Mouse (Mus musculus) olfactory bulb, adult 2 months (tissue): ENCODE results near the gene Coro2a. TPM values are rescaled to one million over a fixed set of nuclear protein-coding genes. Genes with fewer than 3 reads are reported as not detected.
"Not testable (repeated sequence)": the region's sequence is repeated elsewhere in the genome, so short reads cannot be mapped to it uniquely, and the experiment has no call there.

Experiments
- H3K27ac ChIP-seq: fragments of 200-500 bp; 2 replicates; pipeline ENCODE4 v1.5.1; 2012; ENCODE audit warnings: low read depth, low read length; ENCODE audit not compliant: insufficient read depth
- H3K4me1 ChIP-seq: fragments of 200-500 bp; 2 replicates; pipeline ENCODE4 v1.6.1; 2012; ENCODE audit warnings: low read length; ENCODE audit not compliant: control insufficient read depth, insufficient read depth
- H3K4me3 ChIP-seq: fragments of 200-500 bp; 2 replicates; pipeline ENCODE4 v1.5.1; 2012; ENCODE audit warnings: mild to moderate bottlenecking, low read depth, low read length, moderate library complexity; ENCODE audit not compliant: insufficient read depth
- CTCF ChIP-seq: fragments of 200-500 bp; IDR thresholded peaks from 2 replicates; pipeline ENCODE4 v1.5.1; 2012; ENCODE audit warnings: low read depth, mild to moderate bottlenecking, low read length, moderate library complexity; ENCODE audit not compliant: insufficient read depth
- POLR2A ChIP-seq: fragments of 200-500 bp; IDR thresholded peaks from 2 replicates; pipeline ENCODE4 v1.6.1; 2012; ENCODE audit warnings: mild to moderate bottlenecking, low read depth, low read length, moderate library complexity; ENCODE audit not compliant: insufficient read depth
- WGBS: fragments of 180-500 bp; shearing (Covaris S2); methylation state at CpG from one replicate; pipeline ENCODE4 v1.1.7; 2018; 5-methylcytosine and 5-hydroxymethylcytosine counted together
- polyA plus RNA-seq: library from polyadenylated mRNA; stranded (reverse); fragments of >200 nt; gene quantifications from 2 replicates; pipeline ENCODE4 v1.2.4, GENCODE M21; 2012; ENCODE audit warnings: low replicate concordance; ENCODE audit not compliant: missing spikeins, insufficient read depth, insufficient read length

The Coro2a gene
- polyA plus RNA-seq, 1 experiment = not detected

- Histone ChIP-seq H3K4me3 (no peak overlapping the region), H3K27ac (no peak overlapping the region), H3K4me1 (peaks cover 9% of the 10 kb centered on the region)
- TF ChIP-seq CTCF (no peak), POLR2A (no peak)
- 89% methylated on average over 16 of the region's 16 CpGs for WGBS
Measured at GRCm38 (mm10) chr4:46635702-46636430, 33.9 kb upstream of the Coro2a start.

GRCm38 (mm10) chr4:46634881-46635280 is 32.9 kb upstream of the Coro2a start:
- Histone ChIP-seq H3K4me1 (peaks cover 9% of the 10 kb centered on the region), H3K4me3 (no peak overlapping the region), H3K27ac (no peak overlapping the region)
- TF ChIP-seq POLR2A = no peak
- TF ChIP-seq CTCF = no peak
- WGBS = 60% methylated on average over 6 of the region's 6 CpGs

- 78% methylated on average over 6 of the region's 6 CpGs for WGBS
- H3K4me3 ChIP-seq, H3K4me1 ChIP-seq, H3K27ac ChIP-seq: not testable (repeated sequence)
Measured at GRCm38 (mm10) chr4:46633565-46633964, 31.6 kb upstream of the Coro2a start.

- Histone ChIP-seq H3K27ac (no peak overlapping the region), H3K4me1 (peaks cover 9% of the 10 kb centered on the region), H3K4me3 (no peak overlapping the region)
- no peak for TF ChIP-seq POLR2A
- TF ChIP-seq CTCF = no peak
- 76% methylated on average over 2 of the region's 2 CpGs for WGBS
Measured at GRCm38 (mm10) chr4:46632465-46632864, 30.5 kb upstream of the Coro2a start.

GRCm38 (mm10) chr4:46630390-46630789 is 28.4 kb upstream of the Coro2a start:
- 61% methylated on average over 9 of the region's 9 CpGs for WGBS

GRCm38 (mm10) chr4:46628873-46629272 is 26.9 kb upstream of the Coro2a start:
- TF ChIP-seq POLR2A (no peak), CTCF (no peak)
- Histone ChIP-seq H3K27ac (no peak overlapping the region), H3K4me3 (no peak overlapping the region), H3K4me1 (peaks cover 4% of the 10 kb centered on the region; the same call in 1 of the 2 replicates)
- 66% methylated on average over 9 of the region's 9 CpGs for WGBS

More at GRCm38 (mm10) chr4:46630390-46630789, 28.4 kb upstream of the Coro2a start:
- Histone ChIP-seq H3K4me1 (peaks cover 13% of the 10 kb centered on the region), H3K4me3 (no peak overlapping the region), H3K27ac (no peak overlapping the region)
- no peak for TF ChIP-seq CTCF
- TF ChIP-seq POLR2A = no peak

GRCm38 (mm10) chr4:46628081-46628480 is 26.1 kb upstream of the Coro2a start:
- TF ChIP-seq CTCF = no peak
- no peak for TF ChIP-seq POLR2A
- Histone ChIP-seq H3K4me3 (no peak overlapping the region), H3K4me1 (peaks cover 4% of the 10 kb centered on the region; the same call in 1 of the 2 replicates), H3K27ac (no peak overlapping the region)
- WGBS = 90% methylated on average over 11 of the region's 11 CpGs

- 92% methylated on average over 10 of the region's 10 CpGs for WGBS
- TF ChIP-seq CTCF (no peak), POLR2A (no peak)
- Histone ChIP-seq H3K4me3 (no peak overlapping the region), H3K4me1 (peaks cover 4% of the 10 kb centered on the region), H3K27ac (no peak overlapping the region)
Measured at GRCm38 (mm10) chr4:46625101-46625500, 23.1 kb upstream of the Coro2a start.

GRCm38 (mm10) chr4:46623007-46623406 is 21.0 kb upstream of the Coro2a start:
- H3K4me1 ChIP-seq = peaks cover 4% of the 10 kb centered on the region
- H3K27ac ChIP-seq = no peak overlapping the region
- no peak overlapping the region for H3K4me3 ChIP-seq
- TF ChIP-seq POLR2A = no peak
- no peak for TF ChIP-seq CTCF
- WGBS = 89% methylated on average over 5 of the region's 5 CpGs

GRCm38 (mm10) chr4:46620946-46621345 is 18.9 kb upstream of the Coro2a start:
- 83% methylated on average over 8 of the region's 8 CpGs for WGBS
- Histone ChIP-seq H3K4me1 (no peaks in the 10 kb centered on the region; the same call in 1 of the 2 replicates), H3K27ac (no peak overlapping the region), H3K4me3 (no peak overlapping the region)
- no peak for TF ChIP-seq CTCF
- no peak for TF ChIP-seq POLR2A
